Mouse (Mus musculus) heart, adult 11 months (tissue): ENCODE measurements at regions not wholly inside any gene's neighbourhood (a gene's known extent, or its start where the extent isn't known, plus 50 kb on each side); places are given as distances from the start of the nearest gene placed in this dataset.

Experiments
- DNase-seq: peaks from one replicate; pipeline ENCODE4 v3.0.0; 2022

DNA sequence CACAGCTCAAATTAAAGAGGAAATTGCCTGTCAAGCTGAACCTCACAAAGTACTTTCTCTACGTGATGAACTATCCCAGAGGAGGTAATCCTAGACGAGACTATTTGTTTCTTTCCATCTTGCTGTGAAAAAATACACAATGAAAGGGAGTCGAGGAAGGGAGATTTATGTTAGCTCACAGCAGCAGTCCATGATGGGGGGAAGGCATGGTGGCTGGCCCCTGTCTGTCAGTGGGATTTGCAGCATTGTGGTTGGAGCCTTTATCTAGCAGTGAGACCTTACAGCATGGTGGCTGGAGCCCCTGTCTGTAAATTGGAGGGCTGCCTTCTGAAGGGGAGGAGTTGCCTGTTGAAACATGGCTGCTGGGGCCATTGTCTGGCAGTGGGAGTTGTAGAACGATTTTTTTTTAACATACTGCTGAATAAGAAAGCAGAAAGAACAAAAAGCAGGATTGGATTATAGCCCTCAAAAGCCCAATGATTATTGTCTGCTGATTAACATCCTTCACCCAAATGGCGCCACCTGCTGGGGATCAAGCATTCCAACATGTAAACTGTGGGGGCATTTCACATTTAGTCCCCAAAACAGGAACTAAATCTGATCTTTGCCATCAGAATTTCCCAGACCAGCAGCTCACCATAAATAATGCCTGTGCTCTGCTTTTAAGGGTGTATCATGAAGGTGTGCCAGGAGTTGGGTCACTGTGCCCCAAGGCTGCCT lies 54.0 kb upstream of the Ripor2 start:
- peak; percentile 34 for DNase-seq
